Mouse (Mus musculus) brain, embryonic 14.5 days (tissue): ENCODE results near the gene Cluap1. TPM values are rescaled to one million over a fixed set of nuclear protein-coding genes. Genes with fewer than 3 reads are reported as not detected.

ENCODE experiments used
- DNase-seq: peaks from one replicate; pipeline ENCODE4 v3.0.0-alpha.2; 2011; ENCODE audit warnings: low read depth
- CTCF ChIP-seq: fragments of 200-500 bp; IDR thresholded peaks from 2 replicates; pipeline ENCODE4 v1.5.1; 2012; ENCODE audit warnings: inconsistent platforms, mild to moderate bottlenecking, moderate library complexity, borderline replicate concordance; ENCODE audit not compliant: insufficient read depth, insufficient read length; ENCODE audit errors: extremely low read depth
- POLR2A ChIP-seq: fragments of 200-500 bp; IDR thresholded peaks from 2 replicates; pipeline ENCODE4 v1.6.1; 2012; ENCODE audit warnings: mild to moderate bottlenecking, inconsistent platforms, borderline replicate concordance; ENCODE audit not compliant: poor library complexity, insufficient read depth, insufficient read length, severe bottlenecking; ENCODE audit errors: extremely low read depth
- polyA plus RNA-seq: library from polyadenylated mRNA; depleted of rRNA; stranded (reverse); fragments of >200 nt; gene quantifications from 2 replicates; pipeline ENCODE4 v1.2.3, GENCODE M21; 2012

Gene Cluap1
- polyA plus RNA-seq, 1 experiment, result 26.0 TPM

DNA sequence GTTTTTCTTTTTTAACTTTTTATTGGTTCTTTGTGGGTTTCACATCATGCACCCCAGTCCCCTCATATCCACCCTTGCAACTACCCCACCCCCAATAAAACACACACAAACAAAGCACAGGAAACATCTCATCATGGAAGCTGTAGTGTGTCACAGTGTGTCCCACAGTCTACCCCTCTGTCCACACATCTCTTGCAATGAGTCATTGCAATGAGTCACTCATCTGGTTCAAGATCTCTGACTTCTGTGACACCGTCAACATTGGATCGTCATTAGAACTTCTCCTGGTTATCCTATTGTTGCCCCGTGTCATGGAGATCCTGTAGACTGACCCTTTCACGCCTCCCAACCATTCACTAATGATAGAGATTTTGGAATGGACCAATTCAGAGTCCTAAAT, 26.1 kb downstream of the Cluap1 start:
- no peak for DNase-seq
- no peak for TF ChIP-seq POLR2A
- no peak for TF ChIP-seq CTCF

DNA sequence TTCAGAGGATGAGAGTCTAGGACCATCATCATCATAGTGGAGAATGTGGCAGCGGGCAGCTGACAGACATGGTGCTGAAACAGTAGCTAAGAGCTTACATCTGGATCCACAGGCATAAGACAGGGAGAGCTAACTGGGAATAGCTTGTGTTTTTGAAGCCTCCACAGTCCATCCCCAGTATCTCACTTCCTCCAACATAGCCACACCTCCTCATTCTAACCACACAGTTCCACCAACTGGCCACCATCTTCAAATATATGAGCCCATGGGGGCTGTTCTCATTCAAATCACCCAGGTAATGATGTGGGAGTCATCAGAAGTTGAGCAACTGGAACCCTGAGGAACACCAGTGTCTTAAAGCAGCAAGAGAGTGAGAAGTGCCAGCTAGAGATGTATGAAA, 42.5 kb downstream of the Cluap1 start:
- no peak for DNase-seq
- TF ChIP-seq POLR2A, result no peak
- no peak for TF ChIP-seq CTCF

- TF ChIP-seq POLR2A (no peak), CTCF (no peak)
- no peak for DNase-seq
Measured at GRCm38 (mm10) chr16:3956369-3956768, 47.8 kb downstream of the Cluap1 start.

- no peak for DNase-seq
- TF ChIP-seq POLR2A, result no peak
- no peak for TF ChIP-seq CTCF
Measured at GRCm38 (mm10) chr16:3959261-3959660, 50.7 kb downstream of the Cluap1 start.

DNA sequence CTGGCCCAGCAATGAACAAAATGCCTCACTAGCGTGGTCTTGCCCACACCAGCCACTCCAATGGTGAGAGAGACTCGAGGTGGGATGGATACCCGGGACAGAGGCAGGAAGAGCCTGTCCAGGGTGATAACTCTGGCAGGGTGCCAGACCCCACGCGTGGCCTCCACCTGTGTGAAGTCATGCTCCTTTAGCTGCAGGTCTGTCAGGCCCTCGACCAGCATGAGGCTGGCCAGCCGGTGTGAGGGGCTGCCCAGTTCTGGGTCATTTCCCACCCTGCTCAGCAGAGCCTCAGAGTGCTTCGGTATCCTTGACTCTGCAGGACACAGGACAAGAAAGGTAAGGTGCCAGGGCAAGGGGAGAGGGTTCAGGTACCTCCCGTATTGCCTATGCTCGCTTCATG, 56.4 kb downstream of the Cluap1 start:
- TF ChIP-seq CTCF (no peak), POLR2A (no peak)
- DNase-seq, result no peak

GRCm38 (mm10) chr16:3965534-3965933, 56.9 kb downstream of the Cluap1 start:
- TF ChIP-seq POLR2A (no peak), CTCF (no peak)
- DNase-seq, result no peak

GRCm38 (mm10) chr16:3974456-3974855, 65.9 kb downstream of the Cluap1 start:
- peak; percentile 26 for DNase-seq

DNA sequence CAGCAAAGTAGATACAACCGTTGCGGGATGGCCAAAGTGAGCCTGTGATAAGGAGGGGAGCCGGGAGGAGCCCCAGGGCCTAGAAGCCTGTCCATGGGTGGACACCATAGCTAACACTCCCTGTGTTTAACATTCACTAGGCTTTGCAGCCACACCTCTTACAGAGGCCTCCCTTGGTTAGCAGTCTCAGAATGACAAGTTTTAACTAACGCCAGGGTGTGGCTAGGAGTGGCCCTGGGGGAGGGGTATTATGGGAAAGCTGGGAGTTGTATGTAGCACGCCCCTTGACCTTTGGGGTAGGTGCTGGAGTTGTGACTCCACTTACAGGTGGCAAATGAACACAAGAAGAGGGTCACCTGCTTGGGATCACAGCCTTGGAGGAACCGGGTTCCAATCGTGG, 67.1 kb downstream of the Cluap1 start:
- TF ChIP-seq CTCF (no peak), POLR2A (no peak)
- no peak for DNase-seq

GRCm38 (mm10) chr16:3976251-3976671, 67.7 kb downstream of the Cluap1 start, which contains the start of gene Nlrc3:
Nlrc3 (minus strand) TSS chr16:3976632.
- no peak for DNase-seq
- TF ChIP-seq CTCF (no peak), POLR2A (no peak)

- no peak for DNase-seq
- TF ChIP-seq POLR2A (no peak), CTCF (no peak)
Measured at GRCm38 (mm10) chr16:3976712-3977111, 68.1 kb downstream of the Cluap1 start.

- DNase-seq, result no peak
- no peak for TF ChIP-seq CTCF
- TF ChIP-seq POLR2A, result no peak
Measured at GRCm38 (mm10) chr16:3982173-3982572, 73.6 kb downstream of the Cluap1 start.

GRCm38 (mm10) chr16:3983146-3983700, 74.6 kb downstream of the Cluap1 start:
- TF ChIP-seq CTCF (no peak), POLR2A (no peak)
- DNase-seq, result no peak
